Mouse (Mus musculus) frontal cortex, adult (tissue): ENCODE results near the gene Bcl6.

Experiments used
- ATAC-seq: cut with Nextera tagmentation; 2 replicates; pipeline ENCODE4 v1.9.2; 2017; ENCODE audit warnings: mild to moderate bottlenecking, moderate library complexity, mixed read lengths; ENCODE audit not compliant: low TSS enrichment

Bcl6 gene

GRCm38 (mm10) chr16:23972901-23973300 is 15.8 kb downstream of the Bcl6 start:
- ATAC-seq = no peak

GRCm38 (mm10) chr16:23972126-23972740 is 16.4 kb downstream of the Bcl6 start:
- ATAC-seq = no peak

- ATAC-seq = no peak
Observed at GRCm38 (mm10) chr16:23969919-23970318, 18.7 kb downstream of the Bcl6 start.

GRCm38 (mm10) chr16:23968888-23969287 is 19.8 kb downstream of the Bcl6 start:
- ATAC-seq = no peak

GRCm38 (mm10) chr16:23967301-23967700 is 21.4 kb downstream of the Bcl6 start:
- ATAC-seq = no peak

- no peak for ATAC-seq
Observed at GRCm38 (mm10) chr16:23966066-23966465, 22.6 kb downstream of the Bcl6 start.

GRCm38 (mm10) chr16:23964706-23965367 is 23.8 kb downstream of the Bcl6 start:
- no peak for ATAC-seq

GRCm38 (mm10) chr16:23963896-23964668 is 24.6 kb downstream of the Bcl6 start:
- peak; percentile 32; the same call in 1 of the 2 replicates for ATAC-seq

- ATAC-seq = no peak; the same call in 1 of the 2 replicates
Observed at GRCm38 (mm10) chr16:23962401-23962800, 26.3 kb downstream of the Bcl6 start.

- no peak for ATAC-seq
Observed at GRCm38 (mm10) chr16:23958938-23959337, 29.7 kb downstream of the Bcl6 start.

- ATAC-seq = no peak
Observed at GRCm38 (mm10) chr16:23953959-23954260, 34.7 kb downstream of the Bcl6 start.

GRCm38 (mm10) chr16:23953189-23953958 is 35.3 kb downstream of the Bcl6 start:
- ATAC-seq = peak; percentile 67

GRCm38 (mm10) chr16:23952101-23952727 is 36.4 kb downstream of the Bcl6 start:
- ATAC-seq = no peak

- no peak for ATAC-seq
Observed at GRCm38 (mm10) chr16:23947654-23948053, 41.0 kb downstream of the Bcl6 start.

GRCm38 (mm10) chr16:23944801-23945200 is 43.9 kb downstream of the Bcl6 start:
- ATAC-seq = no peak

GRCm38 (mm10) chr16:23934397-23934796 is 54.3 kb downstream of the Bcl6 start:
- ATAC-seq = no peak

GRCm38 (mm10) chr16:23932294-23932693 is 56.4 kb downstream of the Bcl6 start, which contains the start of gene Rtp2:
Gene Rtp2 (minus strand): TSS chr16:23932394.
- no peak for ATAC-seq

- ATAC-seq = peak; percentile 80
Observed at GRCm38 (mm10) chr16:23931275-23931674, 57.4 kb downstream of the Bcl6 start.

GRCm38 (mm10) chr16:23930426-23931073 is 58.1 kb downstream of the Bcl6 start:
- no peak for ATAC-seq

GRCm38 (mm10) chr16:23927301-23928114 is 61.1 kb downstream of the Bcl6 start:
- no peak for ATAC-seq
